Comparison of ENCODE assay signal across 8 mouse cellular contexts in the genomic region with DNA sequence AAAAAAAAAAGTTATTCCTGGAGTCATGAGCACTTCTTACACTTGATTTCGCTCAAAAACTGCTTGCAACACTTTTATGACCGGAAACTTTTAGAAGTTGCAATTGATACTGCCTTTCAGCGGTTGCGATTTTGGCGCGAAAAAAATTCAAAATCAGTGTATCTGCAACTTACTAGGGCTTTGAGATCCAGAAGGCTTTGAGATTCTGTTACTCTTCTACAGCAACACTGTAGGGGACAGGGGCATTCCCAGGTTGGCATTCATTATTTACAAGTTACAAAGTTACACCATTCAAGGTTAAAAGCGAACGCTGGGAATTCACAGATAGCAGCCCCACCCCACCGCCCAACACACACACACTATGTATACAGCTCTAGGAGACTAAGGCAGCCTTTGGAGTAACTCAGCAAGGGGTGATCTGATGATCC. TPM values are rescaled to one million over a fixed set of nuclear protein-coding genes. Genes with fewer than 3 reads are reported as not detected.
DNase-seq lines count a peak whose midpoint lies in the region; ATAC-seq and TF ChIP-seq lines count a peak whose summit lies in the region.

No protein-coding gene starts in this region.

- H3K9ac ChIP-seq in kidney, embryonic 14.5 days (ENCODE audit: low read depth, low read length) = peak overlapping the region; percentile 52; the same call in 1 of the 2 replicates
- H3K9ac ChIP-seq in MEL (ENCODE audit: control insufficient read depth, low read depth, low read length, poor library complexity, severe bottlenecking) = peak overlapping the region; percentile 65
- H3K9ac ChIP-seq in intestine, embryonic 16.5 days (ENCODE audit: low read depth, low read length) = peak overlapping the region; percentile 41
- H3K9ac ChIP-seq in midbrain, embryonic 11.5 days (ENCODE audit: low read length) = peak overlapping the region; percentile 68

- WGBS in kidney, embryonic 14.5 days = 3% methylated on average over 9 of the region's 9 CpGs
- WGBS in intestine, embryonic 16.5 days = 1% methylated on average over 9 of the region's 9 CpGs
- WGBS in midbrain, embryonic 11.5 days = under 1% methylated on average over 9 of the region's 9 CpGs
- 14% methylated on average over 9 of the region's 9 CpGs for WGBS in thymus, adult 2 months

- no peak for TF ChIP-seq EP300 in MEL (IDR thresholded peaks at IDR 0.05; ENCODE audit: low read depth in 1 of 2, low read length in 2 of 2)

- H3K79me2 ChIP-seq in MEL (ENCODE audit: control insufficient read depth, insufficient read depth, low read length, poor library complexity) = peaks cover 8% of the 10 kb centered on the region; the same call in 1 of the 2 replicates

- H3K27me3 ChIP-seq in kidney, embryonic 14.5 days (ENCODE audit: control insufficient read depth, insufficient read depth, low read length) = no peaks in the 10 kb centered on the region
- no peaks in the 10 kb centered on the region for H3K27me3 ChIP-seq in MEL (ENCODE audit: control insufficient read depth in 1 of 2, insufficient read depth in 2 of 2, low read length in 2 of 2)
- no peaks in the 10 kb centered on the region for H3K27me3 ChIP-seq in intestine, embryonic 16.5 days (replicated peaks; ENCODE audit: control insufficient read depth, insufficient read depth, low read length)
- H3K27me3 ChIP-seq in midbrain, embryonic 11.5 days (ENCODE audit: control insufficient read depth, insufficient read depth, low read length) = no peaks in the 10 kb centered on the region
- H3K27me3 ChIP-seq in thymus, adult 2 months (ENCODE audit: control insufficient read depth, insufficient read depth, low read length) = no peaks in the 10 kb centered on the region

- no peaks in the 10 kb centered on the region for H3K36me3 ChIP-seq in kidney, embryonic 14.5 days (ENCODE audit: control insufficient read depth, insufficient read depth, low read length)
- peaks cover 0 to 31% of the 10 kb centered on the region in 2 experiments; a peak in 2 of 4 replicates for H3K36me3 ChIP-seq in MEL (ENCODE audit: control insufficient read depth in 1 of 2, insufficient read depth in 2 of 2, low read length in 2 of 2)
- H3K36me3 ChIP-seq in intestine, embryonic 16.5 days (ENCODE audit: control insufficient read depth, insufficient read depth, low read length) = no peaks in the 10 kb centered on the region
- no peaks in the 10 kb centered on the region for H3K36me3 ChIP-seq in midbrain, embryonic 11.5 days (ENCODE audit: control insufficient read depth, insufficient read depth, low read length)
- H3K36me3 ChIP-seq in thymus, adult 2 months (ENCODE audit: control insufficient read depth, insufficient read depth, low read length) = no peaks in the 10 kb centered on the region

- peak overlapping the region; percentile 95 for H3K27ac ChIP-seq in kidney, embryonic 14.5 days (ENCODE audit: low read depth, low read length)
- H3K27ac ChIP-seq in MEL (ENCODE audit: control insufficient read depth, low read depth, low read length) = peak overlapping the region; percentile 93
- peak overlapping the region; percentile 91 for H3K27ac ChIP-seq in embryonic fibroblast, embryonic 13.5 days (ENCODE audit: insufficient read depth, low read length)
- peak overlapping the region; percentile 83 for H3K27ac ChIP-seq in intestine, embryonic 16.5 days (ENCODE audit: low read length)
- peak overlapping the region; percentile 87 for H3K27ac ChIP-seq in midbrain, embryonic 11.5 days (ENCODE audit: low read depth, low read length)
- peak overlapping the region; percentile 78 for H3K27ac ChIP-seq in thymus, adult 2 months (ENCODE audit: control insufficient read depth, insufficient read depth, low read length)

- no peak for DNase-seq in kidney, adult 9 months
- peak; percentile 84 for DNase-seq in MEL (ENCODE audit: low read depth, low spot score)
- DNase-seq in midbrain, embryonic 11.5 days (ENCODE audit: low spot score, missing footprints) = peak; percentile 97
- DNase-seq in thymus, adult 2 months = peak; percentile 41
- no peak for DNase-seq in right cerebral cortex, postnatal 25 days

- no peak for TF ChIP-seq RAD21 in MEL (IDR thresholded peaks at IDR 0.05; ENCODE audit: low read depth, low read length)

- H3K4me2 ChIP-seq in kidney, embryonic 14.5 days (replicated peaks; ENCODE audit: low read depth, low read length) = peak overlapping the region; percentile 44
- peak overlapping the region; percentile 58 for H3K4me2 ChIP-seq in intestine, embryonic 16.5 days (ENCODE audit: low read depth, low read length)
- peak overlapping the region; percentile 57 for H3K4me2 ChIP-seq in midbrain, embryonic 11.5 days

- H3K9me3 ChIP-seq in kidney, embryonic 14.5 days (ENCODE audit: control insufficient read depth, low read length) = no peaks in the 10 kb centered on the region
- no peaks in the 10 kb centered on the region for H3K9me3 ChIP-seq in MEL (replicated peaks; ENCODE audit: insufficient read depth, low read length)
- no peaks in the 10 kb centered on the region for H3K9me3 ChIP-seq in intestine, embryonic 16.5 days (ENCODE audit: control insufficient read depth, low read length)
- H3K9me3 ChIP-seq in midbrain, embryonic 11.5 days (ENCODE audit: control insufficient read depth, low read length) = no peaks in the 10 kb centered on the region

- TF ChIP-seq POLR2A in MEL (IDR thresholded peaks at IDR 0.05; ENCODE audit: control insufficient read depth in 1 of 2, insufficient read depth in 1 of 2, low read depth in 1 of 2, low read length in 2 of 2, poor library complexity in 1 of 2) = no peak
- TF ChIP-seq POLR2A in embryonic fibroblast, embryonic 13.5 days (IDR thresholded peaks at IDR 0.05; ENCODE audit: low read depth, low read length) = no peak
- TF ChIP-seq POLR2A in thymus, adult 2 months (IDR thresholded peaks at IDR 0.05; ENCODE audit: control insufficient read depth, extremely low read depth, insufficient read depth, low read length, poor library complexity) = no peak

- H3K4me3 ChIP-seq in kidney, embryonic 14.5 days (ENCODE audit: low read length) = peak overlapping the region; percentile 45
- peak overlapping the region; percentile 8 to 36 for H3K4me3 ChIP-seq in MEL (ENCODE audit: control insufficient read depth in 1 of 2, insufficient read depth in 1 of 2, low read depth in 2 of 2, low read length in 2 of 2)
- H3K4me3 ChIP-seq in embryonic fibroblast, embryonic 13.5 days (ENCODE audit: insufficient read depth, low read length) = no peak overlapping the region
- peak overlapping the region; percentile 36 for H3K4me3 ChIP-seq in intestine, embryonic 16.5 days (ENCODE audit: low read length)
- peak overlapping the region; percentile 38 for H3K4me3 ChIP-seq in midbrain, embryonic 11.5 days (ENCODE audit: low read depth, low read length)
- H3K4me3 ChIP-seq in thymus, adult 2 months (ENCODE audit: control insufficient read depth, insufficient read depth, low read length) = no peak overlapping the region

- no peak for ATAC-seq in kidney, embryonic 14.5 days (ENCODE audit: low FRiP score, low TSS enrichment)
- no peak for ATAC-seq in intestine, embryonic 16.5 days
- ATAC-seq in midbrain, embryonic 11.5 days (ENCODE audit: low FRiP score) = no peak

- peaks cover 24% of the 10 kb centered on the region for H3K4me1 ChIP-seq in kidney, embryonic 14.5 days (ENCODE audit: control insufficient read depth, insufficient read depth, low read length)
- H3K4me1 ChIP-seq in MEL (ENCODE audit: control insufficient read depth in 1 of 2, insufficient read depth in 2 of 2, low read length in 2 of 2) = no peaks in the 10 kb centered on the region
- no peaks in the 10 kb centered on the region for H3K4me1 ChIP-seq in embryonic fibroblast, embryonic 13.5 days (ENCODE audit: control insufficient read depth, insufficient read depth, low read length)
- H3K4me1 ChIP-seq in intestine, embryonic 16.5 days (ENCODE audit: control insufficient read depth, insufficient read depth, low read length) = peaks cover 20% of the 10 kb centered on the region
- H3K4me1 ChIP-seq in midbrain, embryonic 11.5 days (ENCODE audit: control insufficient read depth, insufficient read depth, low read length) = peaks cover 39% of the 10 kb centered on the region
- H3K4me1 ChIP-seq in thymus, adult 2 months (replicated peaks; ENCODE audit: control insufficient read depth, insufficient read depth, low read length) = peaks cover 14% of the 10 kb centered on the region

- TF ChIP-seq CTCF in MEL (IDR thresholded peaks at IDR 0.05 in 2 of 3, conservative IDR thresholded peaks at IDR 0.05 in 1 of 3; ENCODE audit: control insufficient read depth in 1 of 3, insufficient read depth in 1 of 3, low read depth in 2 of 3, low read length in 3 of 3, poor library complexity in 1 of 3, severe bottlenecking in 1 of 3) = no peak
- TF ChIP-seq CTCF in embryonic fibroblast, embryonic 13.5 days (IDR thresholded peaks at IDR 0.05; ENCODE audit: borderline replicate concordance, insufficient read depth, low read length) = no peak
- TF ChIP-seq CTCF in thymus, adult 2 months (IDR thresholded peaks at IDR 0.05; ENCODE audit: borderline replicate concordance, control insufficient read depth, extremely low read depth, insufficient read depth, low read length, poor library complexity) = no peak

RNA-seq across cellular contexts. Expression of a gene that starts 0.6 kb away (rescaled TPM):
- polyA plus RNA-seq in kidney, embryonic 14.5 days (2014; fragmentation: Nextera tagmentation; extraction: Ambion mirVana) = 212 and 289 TPM in 2 replicates
- total RNA-seq in MEL (2012; rRNA removed) = 1,321 and 1,539 TPM in 2 replicates
- polyA plus RNA-seq in MEL (2012; ENCODE audit: insufficient read depth in 1 of 2, insufficient read length in 2 of 2, low read depth in 1 of 2, low replicate concordance in 2 of 2, missing spikeins in 1 of 2) = 10 to 100 TPM in 1 of 2 experiments, not detected in 1; 18.1 TPM
- 4.3 and 8.6 TPM in 2 replicates for polyA plus RNA-seq in embryonic fibroblast, embryonic 13.5 days (2011; ENCODE audit: insufficient read length, low read depth, missing spikeins)
- 53.6 and 66.8 TPM in 2 replicates for polyA plus RNA-seq in intestine, embryonic 16.5 days (2015; fragmentation: Nextera tagmentation; extraction: Ambion mirVana)
- 289 and 304 TPM in 2 replicates for polyA plus RNA-seq in midbrain, embryonic 11.5 days (2014; fragmentation: Nextera tagmentation; extraction: Ambion mirVana)
- 484 and 650 TPM in 2 replicates for polyA plus RNA-seq in thymus, adult 2 months (2012; rRNA removed)

RNA-seq across cellular contexts. Expression of a gene that starts 3.3 kb away (rescaled TPM):
- polyA plus RNA-seq in kidney, embryonic 14.5 days (2014; fragmentation: Nextera tagmentation; extraction: Ambion mirVana) = 11.0 and 12.2 TPM in 2 replicates
- total RNA-seq in MEL (2012; rRNA removed) = 1,204 and 1,752 TPM in 2 replicates
- polyA plus RNA-seq in MEL (2012; ENCODE audit: insufficient read depth in 1 of 2, insufficient read length in 2 of 2, low read depth in 1 of 2, low replicate concordance in 2 of 2, missing spikeins in 1 of 2) = 1,000 to 10,000 TPM in 1 of 2 experiments, 1 to 10 TPM in 1; 8.6 to 1,740 TPM
- polyA plus RNA-seq in embryonic fibroblast, embryonic 13.5 days (2011; ENCODE audit: insufficient read length, low read depth, missing spikeins) = not detected in 2 replicates
- polyA plus RNA-seq in intestine, embryonic 16.5 days (2015; fragmentation: Nextera tagmentation; extraction: Ambion mirVana) = 3.8 and 4.1 TPM in 2 replicates
- polyA plus RNA-seq in midbrain, embryonic 11.5 days (2014; fragmentation: Nextera tagmentation; extraction: Ambion mirVana) = 2.6 and 7.4 TPM in 2 replicates
- polyA plus RNA-seq in thymus, adult 2 months (2012; rRNA removed) = 183 and 223 TPM in 2 replicates

RNA-seq across cellular contexts. Expression of a gene that starts 3.3 kb away (rescaled TPM):
- 18.8 and 27.0 TPM in 2 replicates for polyA plus RNA-seq in kidney, embryonic 14.5 days (2014; fragmentation: Nextera tagmentation; extraction: Ambion mirVana)
- total RNA-seq in MEL (2012; rRNA removed) = 1,140 and 1,462 TPM in 2 replicates
- polyA plus RNA-seq in MEL (2012; ENCODE audit: insufficient read depth in 1 of 2, insufficient read length in 2 of 2, low read depth in 1 of 2, low replicate concordance in 2 of 2, missing spikeins in 1 of 2) = 1 to 10 TPM in 1 of 2 experiments, not detected in 1; 2.9 TPM
- polyA plus RNA-seq in embryonic fibroblast, embryonic 13.5 days (2011; ENCODE audit: insufficient read length, low read depth, missing spikeins) = 2.3 and 7.8 TPM in 2 replicates
- 10.0 and 14.9 TPM in 2 replicates for polyA plus RNA-seq in intestine, embryonic 16.5 days (2015; fragmentation: Nextera tagmentation; extraction: Ambion mirVana)
- 20.0 and 24.8 TPM in 2 replicates for polyA plus RNA-seq in midbrain, embryonic 11.5 days (2014; fragmentation: Nextera tagmentation; extraction: Ambion mirVana)
- polyA plus RNA-seq in thymus, adult 2 months (2012; rRNA removed) = 22.4 and 28.1 TPM in 2 replicates

RNA-seq across cellular contexts. Expression of a gene that starts 3.5 kb away (rescaled TPM):
- 1.9 and 4.3 TPM in 2 replicates for polyA plus RNA-seq in kidney, embryonic 14.5 days (2014; fragmentation: Nextera tagmentation; extraction: Ambion mirVana)
- total RNA-seq in MEL (2012; rRNA removed) = 512 and 814 TPM in 2 replicates
- 1 to 10 TPM in 1 of 2 experiments, not detected in 1; 3.0 TPM for polyA plus RNA-seq in MEL (2012; ENCODE audit: insufficient read depth in 1 of 2, insufficient read length in 2 of 2, low read depth in 1 of 2, low replicate concordance in 2 of 2, missing spikeins in 1 of 2)
- 1.0 TPM in 1 of 2 replicates, not detected in the other for polyA plus RNA-seq in embryonic fibroblast, embryonic 13.5 days (2011; ENCODE audit: insufficient read length, low read depth, missing spikeins)
- 1.5 and 1.7 TPM in 2 replicates for polyA plus RNA-seq in intestine, embryonic 16.5 days (2015; fragmentation: Nextera tagmentation; extraction: Ambion mirVana)
- polyA plus RNA-seq in midbrain, embryonic 11.5 days (2014; fragmentation: Nextera tagmentation; extraction: Ambion mirVana) = 2.5 TPM in 2 replicates
- polyA plus RNA-seq in thymus, adult 2 months (2012; rRNA removed) = 39.3 and 52.7 TPM in 2 replicates

RNA-seq across cellular contexts. Expression of a gene that starts 26.2 kb away (rescaled TPM):
- 25.4 and 40.2 TPM in 2 replicates for polyA plus RNA-seq in kidney, embryonic 14.5 days (2014; fragmentation: Nextera tagmentation; extraction: Ambion mirVana)
- 2,195 and 3,125 TPM in 2 replicates for total RNA-seq in MEL (2012; rRNA removed)
- 1 to 10 TPM in 1 of 2 experiments, not detected in 1; 6.2 TPM for polyA plus RNA-seq in MEL (2012; ENCODE audit: insufficient read depth in 1 of 2, insufficient read length in 2 of 2, low read depth in 1 of 2, low replicate concordance in 2 of 2, missing spikeins in 1 of 2)
- polyA plus RNA-seq in embryonic fibroblast, embryonic 13.5 days (2011; ENCODE audit: insufficient read length, low read depth, missing spikeins) = 1.0 and 2.3 TPM in 2 replicates
- 13.4 and 17.9 TPM in 2 replicates for polyA plus RNA-seq in intestine, embryonic 16.5 days (2015; fragmentation: Nextera tagmentation; extraction: Ambion mirVana)
- polyA plus RNA-seq in midbrain, embryonic 11.5 days (2014; fragmentation: Nextera tagmentation; extraction: Ambion mirVana) = 17.8 and 23.3 TPM in 2 replicates
- 200 and 237 TPM in 2 replicates for polyA plus RNA-seq in thymus, adult 2 months (2012; rRNA removed)

Comparison
In these comparisons a context has a peak if more than half of its experiments do, and no peak if none do; other contexts are left out.
1. H3K4me3 ChIP-seq: peak in kidney, embryonic 14.5 days (single experiment), MEL (2 of 2), intestine, embryonic 16.5 days (single experiment) and midbrain, embryonic 11.5 days (single experiment); none in embryonic fibroblast, embryonic 13.5 days (single experiment) and thymus, adult 2 months (single experiment).
2. DNase-seq: peak in MEL (single experiment), midbrain, embryonic 11.5 days (single experiment) and thymus, adult 2 months (single experiment); none in kidney, adult 9 months (single experiment) and right cerebral cortex, postnatal 25 days (single experiment).
3. Peak in every context shown above with its lines, with median percentiles within 50 percentile points of each other: H3K27ac ChIP-seq, H3K4me2 ChIP-seq and H3K9ac ChIP-seq.